Mouse (Mus musculus) layer of hippocampus, adult 11-12 months (tissue): ENCODE data around the gene Clcf1.
"Not testable (repeated sequence)": the region's sequence is repeated elsewhere in the genome, so short reads cannot be mapped to it uniquely, and the experiment has no call there.

Experiments used
- DNase-seq: peaks from one replicate; pipeline ENCODE4 v3.0.0; 2022; ENCODE audit warnings: low spot score

Clcf1 gene

GRCm38 (mm10) chr19:4218293-4218692 lies 4.3 kb downstream of the Clcf1 start:
- no peak for DNase-seq

GRCm38 (mm10) chr19:4218784-4219183 lies 4.7 kb downstream of the Clcf1 start:
- DNase-seq = no peak

GRCm38 (mm10) chr19:4219943-4220342 lies 5.9 kb downstream of the Clcf1 start:
- no peak for DNase-seq

- no peak for DNase-seq
These were observed 6.4 kb downstream of the Clcf1 start for GRCm38 (mm10) chr19:4220416-4220815.

- DNase-seq = no peak
These were observed 7.1 kb downstream of the Clcf1 start for GRCm38 (mm10) chr19:4220957-4221743.

- DNase-seq = no peak
These were observed 8.1 kb downstream of the Clcf1 start for GRCm38 (mm10) chr19:4222165-4222564.

- DNase-seq = no peak
These were observed 12.7 kb downstream of the Clcf1 start for GRCm38 (mm10) chr19:4226779-4227178.

- DNase-seq = no peak
These were observed 13.4 kb downstream of the Clcf1 start for GRCm38 (mm10) chr19:4227446-4227845.

GRCm38 (mm10) chr19:4227894-4228678 lies 14.0 kb downstream of the Clcf1 start:
- DNase-seq = peak; percentile 75

- DNase-seq = no peak
These were observed 14.9 kb downstream of the Clcf1 start for GRCm38 (mm10) chr19:4228891-4229290.

- DNase-seq = no peak
These were observed 15.5 kb downstream of the Clcf1 start for GRCm38 (mm10) chr19:4229451-4230076.

GRCm38 (mm10) chr19:4230415-4230814 lies 16.4 kb downstream of the Clcf1 start:
- DNase-seq = no peak

GRCm38 (mm10) chr19:4231253-4232185 lies 17.5 kb downstream of the Clcf1 start, which contains the start of gene Pold4:
Gene Pold4 (plus strand): TSS chr19:4231899.
- DNase-seq = peak; percentile 99

GRCm38 (mm10) chr19:4232186-4232572 lies 18.1 kb downstream of the Clcf1 start:
- DNase-seq = peak; percentile 68

- DNase-seq = no peak
These were observed 18.6 kb downstream of the Clcf1 start for GRCm38 (mm10) chr19:4232651-4233050.

GRCm38 (mm10) chr19:4234548-4234947 lies 20.5 kb downstream of the Clcf1 start:
- no peak for DNase-seq

GRCm38 (mm10) chr19:4240247-4240668 lies 26.2 kb downstream of the Clcf1 start:
- DNase-seq = no peak

GRCm38 (mm10) chr19:4242416-4242815 lies 28.4 kb downstream of the Clcf1 start:
- DNase-seq = no peak

- no peak for DNase-seq
These were observed 30.7 kb downstream of the Clcf1 start for GRCm38 (mm10) chr19:4244775-4245174.

- DNase-seq = no peak
These were observed 33.0 kb downstream of the Clcf1 start for GRCm38 (mm10) chr19:4247010-4247409.

- not testable (repeated sequence) for DNase-seq
These were observed 34.6 kb downstream of the Clcf1 start for GRCm38 (mm10) chr19:4248683-4249082.

- DNase-seq = no peak
These were observed 40.2 kb downstream of the Clcf1 start for GRCm38 (mm10) chr19:4254230-4254629.
